Mouse (Mus musculus) gastrocnemius, postnatal 10 days (tissue): Measurements from ENCODE around the gene Clpsl2. TPM values are rescaled to one million over a fixed set of nuclear protein-coding genes. Genes with fewer than 3 reads are reported as not detected.
A peak's percentile ranks its signal among the peaks of the same experiment; 100 is the strongest.
"Not testable (repeated sequence)": the region's sequence is repeated elsewhere in the genome, so short reads cannot be mapped to it uniquely, and the experiment has no call there.

Experiments used
- DNase-seq: peaks from one replicate; pipeline ENCODE4 v3.0.0; 2021; ENCODE audit warnings: mixed read lengths
- total RNA-seq, 2 experiments: library from RNA; stranded (reverse); gene quantifications; 2 replicates each; pipeline ENCODE4 v1.2.3; 2021

Gene Clpsl2
- total RNA-seq, 2 experiments from 2014 or later: not detected

DNA sequence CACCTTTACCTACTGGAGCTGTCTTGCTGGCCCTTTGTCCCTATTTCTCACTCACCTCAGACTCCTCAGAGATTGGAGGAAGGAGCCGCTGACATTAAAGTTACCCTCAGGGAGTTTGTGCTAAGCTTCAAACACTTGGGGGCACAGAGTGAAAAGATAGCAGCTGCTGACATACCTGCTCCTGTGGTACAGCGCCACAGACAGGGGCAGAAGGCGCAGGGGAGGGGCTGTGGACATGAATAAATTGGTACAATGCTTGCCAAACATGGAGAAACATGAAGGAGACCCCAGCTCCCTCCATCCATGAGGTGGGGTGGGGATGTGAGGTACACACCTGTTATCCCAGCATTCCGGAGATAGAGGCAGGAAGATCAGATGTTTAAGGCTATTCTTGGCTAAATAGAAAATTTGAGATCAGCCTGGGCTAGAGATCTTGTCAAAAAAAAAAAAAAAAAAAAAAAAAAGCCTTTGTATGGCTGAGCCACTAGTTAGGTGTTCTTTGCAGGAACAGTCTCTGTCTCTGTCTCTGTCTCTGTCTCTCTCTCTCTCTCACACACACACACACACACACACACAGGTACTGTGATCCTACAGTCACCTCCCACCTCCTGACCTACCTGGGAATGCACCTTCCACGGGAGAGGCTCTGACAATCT, 28.0 kb upstream of the Clpsl2 start:
- DNase-seq: no peak

DNA sequence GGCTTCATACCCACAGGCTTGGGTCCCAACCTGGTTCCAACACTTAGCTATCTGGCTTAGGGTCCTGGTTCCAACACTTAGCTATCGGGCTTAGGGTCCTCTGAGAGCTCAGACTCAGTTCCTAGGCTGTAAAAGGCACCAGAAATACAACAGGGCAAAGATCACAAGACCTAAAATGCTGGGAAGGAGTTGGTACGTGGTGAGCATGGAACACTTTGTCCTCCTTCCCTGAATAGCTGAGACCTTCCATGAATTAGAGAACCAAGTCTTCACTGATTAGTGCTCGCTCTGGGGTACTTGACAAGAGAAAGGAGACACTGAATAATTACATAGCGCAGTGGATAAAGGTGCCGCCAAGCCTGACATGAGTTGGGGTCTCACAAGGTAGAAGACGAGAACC, 27.3 kb upstream of the Clpsl2 start:
- DNase-seq: no peak

DNA sequence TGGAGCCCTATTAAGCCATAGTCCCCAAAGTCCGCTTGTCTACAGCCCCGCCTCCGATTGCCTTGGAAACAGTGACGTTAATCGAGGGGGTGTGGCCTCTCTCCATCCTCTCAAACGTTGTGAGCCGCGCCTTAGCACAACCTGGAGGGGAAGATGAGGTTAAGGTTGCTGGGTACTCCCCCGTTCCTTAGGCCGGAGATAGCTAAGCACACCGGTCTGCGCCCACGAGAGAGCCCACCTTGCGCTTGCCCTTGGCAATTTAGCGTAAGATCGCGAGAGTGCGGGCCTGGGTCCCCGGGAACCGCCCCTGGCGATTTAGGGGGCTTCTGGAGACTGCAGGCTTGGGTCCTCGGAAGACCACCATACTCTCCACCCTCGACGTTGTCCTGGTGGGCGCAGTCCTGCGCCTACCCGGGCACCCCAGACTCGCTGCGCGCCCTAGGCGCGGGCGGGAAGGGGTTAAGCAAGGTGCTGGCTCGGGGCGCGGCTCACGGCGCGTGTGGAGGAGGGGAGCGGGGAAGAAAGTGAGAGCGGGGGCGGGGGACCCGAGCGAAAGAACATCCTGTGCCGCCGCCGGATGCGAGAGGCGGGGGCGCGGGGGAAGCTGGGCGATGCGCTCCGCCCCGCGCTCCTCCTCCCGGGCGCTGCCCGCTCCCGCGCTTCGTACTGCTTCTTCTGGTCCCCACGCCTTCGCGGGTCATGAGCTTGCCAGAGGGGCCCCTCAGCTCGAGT, 26.4 kb upstream of the Clpsl2 start:
- DNase-seq: peak; percentile 76

DNA sequence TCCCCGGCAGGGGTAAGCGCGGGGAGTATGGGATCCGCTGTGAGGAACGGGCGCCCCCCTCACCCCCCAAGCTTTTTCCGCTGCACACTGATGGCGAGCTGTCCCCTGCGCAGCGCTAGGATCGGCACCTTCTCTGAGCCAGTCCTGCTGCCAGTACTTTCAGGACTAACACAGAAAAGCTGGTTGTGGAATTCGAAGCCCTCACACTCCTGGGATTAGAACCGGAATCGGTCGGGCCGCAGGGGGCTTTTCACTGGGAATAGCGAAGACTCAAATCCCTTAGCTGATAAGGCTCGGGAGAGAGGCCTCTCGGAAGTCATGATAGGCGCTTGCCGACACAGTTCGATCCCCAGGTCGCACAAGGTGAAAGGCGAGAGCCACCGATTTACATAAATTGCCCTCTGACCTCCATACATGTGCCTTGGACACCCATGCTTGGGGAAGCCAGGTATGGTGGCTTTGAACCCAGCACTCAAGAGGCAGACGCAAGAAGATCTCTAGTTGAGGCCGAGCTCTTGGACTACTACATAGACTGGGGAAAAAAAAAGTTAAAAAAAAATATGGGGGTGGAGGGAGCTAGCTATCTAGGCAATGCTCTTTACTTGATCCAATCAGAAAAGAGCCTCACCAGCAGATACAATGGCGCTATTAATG, 25.7 kb upstream of the Clpsl2 start:
- no peak for DNase-seq

DNA sequence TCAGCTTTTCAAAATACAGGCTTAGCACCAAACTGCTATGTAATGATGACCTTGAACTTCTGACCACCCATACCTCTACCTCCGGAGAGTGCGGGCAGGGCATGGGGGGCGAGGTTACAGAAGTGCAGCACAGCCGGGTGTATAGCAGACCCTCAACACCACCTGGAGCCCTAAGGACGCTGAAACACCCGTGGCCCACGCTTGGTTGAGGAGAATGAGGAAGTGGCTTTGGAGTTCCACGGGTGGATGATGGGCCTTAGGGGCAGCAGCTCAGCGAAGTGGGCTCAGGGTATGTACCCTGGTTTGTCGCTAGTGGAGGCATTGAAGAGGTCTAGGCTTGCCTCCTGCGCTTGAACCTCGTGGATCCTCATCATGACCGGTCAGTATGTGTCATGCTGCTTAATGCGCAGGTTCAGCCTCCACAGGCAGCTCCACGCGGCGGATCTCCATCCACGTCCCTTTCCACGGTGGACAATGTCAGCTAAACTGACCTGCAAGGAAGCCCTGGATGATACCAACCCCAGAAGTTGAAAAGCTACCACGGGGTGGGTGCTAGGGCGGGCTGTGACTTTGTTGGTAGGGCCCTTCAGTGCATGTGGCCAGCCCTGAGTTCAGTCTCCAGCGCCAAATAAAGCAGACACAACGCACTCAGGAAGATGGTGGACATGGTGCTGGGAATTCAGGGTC, 25.1 kb upstream of the Clpsl2 start:
- no peak for DNase-seq

DNA sequence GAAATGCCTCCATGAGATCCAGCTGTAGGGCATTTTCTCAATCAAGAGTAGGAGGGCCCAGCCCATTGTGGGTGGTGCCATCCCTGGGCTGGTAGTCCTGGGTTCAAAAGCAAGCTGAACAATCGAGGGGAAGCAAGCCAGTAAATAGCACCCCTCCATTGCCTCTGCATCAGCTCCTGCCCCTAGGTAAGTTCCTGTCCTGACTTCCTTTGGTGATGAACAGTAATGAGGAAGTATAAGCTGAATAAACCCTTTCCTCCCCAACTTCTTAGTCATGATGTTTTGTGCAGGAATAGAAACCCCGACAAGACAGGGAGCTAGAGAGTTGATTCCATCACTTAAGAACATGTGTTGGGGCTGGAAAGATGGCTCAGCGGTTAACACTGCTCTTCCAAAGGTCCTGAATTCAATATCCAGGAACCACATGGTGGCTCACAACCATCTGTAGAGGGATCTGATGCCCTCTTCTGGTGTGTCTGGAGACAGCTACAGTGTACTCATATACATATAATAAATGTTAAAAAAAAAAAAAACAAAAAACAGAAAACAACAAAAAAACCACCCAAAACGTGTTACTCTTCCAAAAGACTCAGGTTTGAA, 24.3 kb upstream of the Clpsl2 start:
- DNase-seq: no peak

DNA sequence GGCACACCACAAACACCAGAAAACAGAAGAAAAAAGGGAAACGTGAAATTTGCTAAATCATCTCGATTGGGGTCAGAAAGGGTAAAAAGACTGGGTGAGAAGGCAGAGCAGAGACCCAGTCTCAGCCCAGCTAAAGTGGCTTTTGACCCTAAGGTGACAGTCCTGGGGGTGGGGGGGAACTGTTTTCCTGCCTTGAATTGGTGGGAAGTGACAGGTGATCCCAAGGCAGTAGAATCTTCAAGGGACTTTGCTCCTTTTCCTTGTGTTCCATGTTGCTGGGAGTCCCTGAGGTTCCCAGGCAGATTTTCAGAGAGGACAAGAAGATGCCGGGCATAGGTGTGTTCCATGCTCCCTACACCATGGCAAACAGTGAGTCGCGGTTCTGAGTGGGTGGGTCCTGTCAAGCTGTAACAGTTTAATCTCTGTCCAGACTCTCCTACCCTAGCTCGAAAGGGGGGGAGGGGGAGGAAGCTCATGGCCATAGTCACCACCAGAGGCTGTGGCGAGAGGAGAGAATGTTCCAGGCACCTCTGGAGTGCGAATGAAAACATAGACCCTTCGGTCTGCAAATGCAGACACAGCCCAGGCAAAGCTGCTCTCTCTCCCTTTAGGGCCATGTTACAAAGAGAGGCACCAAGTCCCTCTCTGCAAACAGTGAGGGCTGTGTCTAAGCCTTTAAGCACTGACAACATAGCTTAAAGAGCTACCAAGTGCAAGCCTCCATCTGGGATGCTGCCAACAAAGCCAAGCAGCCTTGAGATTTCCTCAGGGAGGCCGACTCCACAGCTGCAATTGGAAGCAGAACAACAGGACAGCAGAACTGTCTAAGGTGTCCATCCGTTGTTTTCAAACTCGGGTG, 21.8 kb upstream of the Clpsl2 start:
- peak; percentile 53 for DNase-seq

DNA sequence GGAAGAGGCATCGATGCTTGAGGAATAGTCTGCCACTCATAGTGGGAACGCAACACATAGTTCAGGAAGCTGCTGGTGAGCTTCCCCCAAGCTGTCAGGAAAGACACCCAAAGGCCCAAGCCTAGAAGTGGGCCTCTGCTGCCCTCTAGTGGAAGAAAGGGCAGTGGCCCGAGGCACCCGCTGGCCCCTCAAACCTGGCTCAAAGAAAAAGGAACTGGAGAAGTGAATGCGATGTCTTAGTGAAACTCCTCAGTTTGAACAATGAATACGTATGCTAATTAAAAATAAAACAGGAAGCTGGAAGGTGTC, 21.2 kb upstream of the Clpsl2 start:
- DNase-seq: peak; percentile 88

DNA sequence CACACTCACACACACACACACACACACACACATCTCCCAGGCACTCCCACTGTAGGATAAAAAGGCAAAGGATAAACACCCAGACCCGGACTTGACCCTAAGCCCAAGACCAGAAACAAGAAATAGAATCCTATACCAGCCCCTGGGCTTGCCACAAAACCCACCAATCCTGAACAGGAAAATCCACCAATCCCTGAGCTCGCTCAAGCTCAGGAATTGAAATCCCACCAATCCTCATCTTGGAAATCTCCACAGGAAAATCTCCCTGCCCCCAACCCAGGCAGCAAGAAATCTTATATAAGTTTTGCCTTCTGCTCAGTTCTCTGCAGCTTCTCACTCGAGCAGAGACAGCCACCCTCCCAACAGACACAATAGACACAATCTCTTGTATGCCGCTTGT, 20.1 kb upstream of the Clpsl2 start:
- no peak for DNase-seq

DNA sequence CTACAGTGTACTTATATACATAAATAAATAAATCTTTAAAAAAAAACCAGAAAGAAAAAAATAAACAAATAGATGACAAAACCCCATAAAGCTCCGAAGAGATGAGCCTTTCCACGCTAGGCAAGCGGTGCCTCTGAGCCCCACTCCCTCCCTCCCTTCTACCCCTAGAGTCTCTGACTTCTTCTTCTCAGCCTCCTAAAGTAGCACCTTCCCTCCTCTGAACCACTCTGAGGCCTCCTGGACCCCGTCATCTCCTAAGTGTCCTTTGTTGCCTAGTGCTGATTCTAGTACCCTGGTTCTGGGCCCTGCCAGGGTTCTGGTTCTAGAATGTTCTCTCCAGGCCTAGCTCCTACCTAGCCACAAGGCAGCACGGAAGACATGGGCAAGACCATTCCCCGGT, 18.7 kb upstream of the Clpsl2 start, which contains the start of gene Armc12:
Armc12 (plus strand) TSS at position 301 of the 400 bp plus-strand sequence.
- no peak for DNase-seq

DNA sequence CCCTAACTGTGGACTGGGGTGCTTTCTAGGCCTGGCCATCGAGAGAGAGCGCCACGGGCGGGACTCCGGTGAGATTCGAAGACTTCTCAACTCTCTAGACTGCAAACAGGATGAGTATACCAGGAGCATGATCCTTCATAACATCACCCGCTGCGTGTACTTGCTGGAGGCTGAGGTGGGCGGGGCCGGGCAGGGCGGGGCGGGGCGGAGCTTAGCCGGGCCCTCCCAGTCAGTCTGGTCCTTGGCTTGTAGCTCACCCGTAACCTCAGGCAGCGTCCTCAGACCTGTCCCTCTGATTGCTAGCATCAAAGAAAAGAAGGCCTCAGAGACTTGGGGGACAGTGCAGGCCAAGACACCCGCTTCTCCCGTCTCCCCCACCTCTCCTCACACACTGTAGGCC, 17.3 kb upstream of the Clpsl2 start:
- no peak for DNase-seq

DNA sequence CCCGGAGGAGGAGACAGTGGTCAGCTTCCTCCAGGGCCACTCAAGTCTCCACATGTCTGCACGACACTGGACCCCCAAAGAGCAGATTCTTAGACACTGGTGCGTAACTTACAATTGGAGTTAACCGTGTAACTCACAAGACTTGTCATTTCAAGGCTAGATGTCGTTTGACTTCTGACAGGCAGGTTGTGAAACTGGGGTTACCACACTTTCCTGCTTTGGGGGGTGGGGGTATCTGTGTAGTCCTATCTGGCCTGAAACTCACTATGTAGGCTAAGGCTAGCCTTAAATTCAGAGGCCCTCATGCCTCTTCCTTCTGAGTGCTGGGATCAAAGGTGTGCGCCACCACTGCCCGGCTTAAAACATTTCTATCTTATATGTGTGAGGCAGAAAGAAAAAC, 16.7 kb upstream of the Clpsl2 start:
- DNase-seq: no peak

DNA sequence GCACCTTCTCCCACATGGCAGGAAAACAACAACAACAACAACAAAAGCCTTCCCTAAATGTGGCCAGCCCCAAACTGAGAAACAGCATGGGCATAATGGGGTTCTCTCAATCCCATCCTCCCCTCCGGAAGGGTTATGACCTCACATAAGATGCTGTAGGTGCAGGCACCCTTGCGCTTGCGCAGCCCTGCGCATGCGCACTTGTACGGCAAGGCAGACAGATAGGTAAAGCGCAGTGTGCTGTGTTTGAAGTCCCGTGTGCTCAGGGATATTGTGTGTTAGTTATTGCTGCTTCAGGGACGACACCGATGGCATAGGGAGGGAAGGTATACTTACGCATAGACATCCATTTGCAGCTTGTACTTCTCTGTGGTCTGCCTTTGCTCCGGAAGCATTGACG, 15.9 kb upstream of the Clpsl2 start:
- no peak for DNase-seq

DNA sequence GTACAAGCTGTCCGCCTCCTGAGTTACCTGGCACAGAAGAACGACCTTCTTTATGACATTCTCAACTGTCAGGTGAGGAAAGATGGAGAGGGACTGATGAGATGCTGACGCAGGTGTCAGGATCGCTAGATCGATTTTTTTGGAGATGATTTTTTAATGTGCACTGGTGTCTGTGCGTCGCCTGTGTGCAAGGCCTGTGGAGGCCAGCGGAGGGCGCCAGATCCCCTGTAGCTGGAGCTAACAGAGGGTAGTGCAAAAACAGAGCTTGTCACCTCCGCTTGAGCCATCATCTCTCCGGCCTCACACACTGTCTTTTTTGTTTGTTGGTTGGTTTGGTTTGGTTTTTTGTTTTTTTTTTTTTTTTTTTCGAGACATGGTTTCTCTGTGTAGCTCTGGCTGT, 11.3 kb upstream of the Clpsl2 start:
- no peak for DNase-seq

DNA sequence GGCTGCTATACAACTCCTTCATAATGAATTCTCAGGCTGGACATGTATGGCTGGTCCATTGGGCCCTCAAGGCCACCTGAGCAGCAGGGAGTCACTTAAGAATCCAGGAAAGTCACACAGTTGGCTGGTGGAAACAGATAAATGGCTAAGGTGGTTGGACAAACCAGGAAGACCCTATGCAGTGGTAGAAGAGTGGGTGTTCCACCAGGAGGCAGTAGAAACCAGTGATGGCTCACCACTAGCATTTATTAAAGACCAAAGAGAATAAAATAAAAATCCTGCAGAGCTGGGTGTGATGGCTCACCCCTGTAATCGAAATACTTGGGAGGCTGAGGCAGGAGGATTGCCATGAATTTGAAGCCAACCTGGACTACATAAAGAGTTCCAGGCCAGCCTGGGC, 2.3 kb upstream of the Clpsl2 start:
- DNase-seq: no peak

DNA sequence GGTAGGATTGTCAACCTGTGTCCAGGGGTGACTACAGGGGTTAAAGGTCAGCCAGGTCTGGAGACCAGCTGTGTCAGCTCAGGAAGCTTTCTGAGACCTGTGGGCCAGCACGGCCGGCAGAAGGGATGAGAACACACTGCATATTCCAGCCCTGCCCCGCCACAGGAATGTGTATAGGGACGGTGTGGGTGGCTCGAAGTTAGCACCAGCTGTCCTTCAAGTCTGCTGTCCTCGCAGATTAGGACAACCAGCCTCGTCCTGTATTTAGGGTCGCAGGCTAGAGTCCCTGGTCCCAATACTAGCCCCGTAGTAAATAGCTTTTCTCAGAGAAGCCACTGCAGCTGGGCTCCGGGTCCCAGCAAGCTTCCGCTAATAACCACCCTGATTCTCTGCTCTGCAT, 661 bp upstream of the Clpsl2 start:
- DNase-seq: no peak

DNA sequence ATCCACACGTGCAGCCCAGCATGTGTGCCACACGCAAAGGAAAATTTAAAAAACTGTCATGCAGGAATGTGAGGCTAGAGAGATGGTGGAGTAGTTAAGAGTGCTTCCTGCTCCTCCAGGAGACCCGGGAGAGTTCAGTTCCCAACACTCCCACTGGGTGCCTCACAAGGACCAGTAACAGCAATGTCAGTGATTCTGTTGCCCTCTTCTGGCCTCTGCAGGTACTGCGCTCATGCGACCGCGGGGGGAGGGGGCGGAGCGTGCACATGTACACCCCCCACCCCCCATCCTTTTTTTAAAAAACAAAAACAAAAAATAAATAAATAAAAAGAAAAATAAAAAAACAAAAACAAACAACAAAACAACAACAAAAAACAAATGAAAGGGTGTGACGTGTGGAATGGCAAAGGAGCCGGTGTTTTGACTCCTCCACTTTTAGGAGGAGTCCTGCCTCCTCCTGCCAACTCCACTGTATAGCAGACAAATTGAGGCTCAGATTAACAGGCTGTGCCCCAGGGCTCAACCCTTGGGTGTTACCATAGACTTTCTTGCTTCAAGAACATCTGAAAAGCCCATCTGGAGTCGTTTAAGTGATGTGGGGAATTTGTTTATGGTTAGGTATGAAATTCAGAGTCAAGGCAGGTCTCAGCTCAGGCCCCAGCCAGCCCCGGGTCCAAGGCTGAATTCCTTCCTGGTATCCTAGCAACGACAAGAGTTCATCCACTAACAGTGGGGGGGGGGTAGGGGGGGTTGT, 4.0 kb downstream of the Clpsl2 start:
- DNase-seq: peak; percentile 68

DNA sequence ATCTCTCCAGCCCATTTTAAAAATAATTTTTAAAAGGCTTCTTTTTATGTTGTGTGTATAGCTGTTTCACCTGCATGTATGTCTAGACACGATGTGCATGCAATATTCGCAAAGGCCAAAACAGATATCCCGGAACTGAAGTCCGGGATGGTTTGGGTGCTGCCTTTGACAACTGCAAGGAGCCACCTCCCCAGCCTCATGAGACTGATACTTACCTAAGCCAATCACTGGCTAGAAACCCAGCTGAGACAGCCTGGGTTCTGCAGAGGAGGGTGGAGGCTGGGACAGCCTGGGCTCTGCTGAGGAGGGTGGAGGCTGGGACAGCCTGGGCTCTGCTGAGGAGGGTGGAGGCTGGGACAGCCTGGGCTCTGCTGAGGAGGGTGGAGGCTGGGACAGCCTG, 4.8 kb downstream of the Clpsl2 start:
- DNase-seq: not testable (repeated sequence)

DNA sequence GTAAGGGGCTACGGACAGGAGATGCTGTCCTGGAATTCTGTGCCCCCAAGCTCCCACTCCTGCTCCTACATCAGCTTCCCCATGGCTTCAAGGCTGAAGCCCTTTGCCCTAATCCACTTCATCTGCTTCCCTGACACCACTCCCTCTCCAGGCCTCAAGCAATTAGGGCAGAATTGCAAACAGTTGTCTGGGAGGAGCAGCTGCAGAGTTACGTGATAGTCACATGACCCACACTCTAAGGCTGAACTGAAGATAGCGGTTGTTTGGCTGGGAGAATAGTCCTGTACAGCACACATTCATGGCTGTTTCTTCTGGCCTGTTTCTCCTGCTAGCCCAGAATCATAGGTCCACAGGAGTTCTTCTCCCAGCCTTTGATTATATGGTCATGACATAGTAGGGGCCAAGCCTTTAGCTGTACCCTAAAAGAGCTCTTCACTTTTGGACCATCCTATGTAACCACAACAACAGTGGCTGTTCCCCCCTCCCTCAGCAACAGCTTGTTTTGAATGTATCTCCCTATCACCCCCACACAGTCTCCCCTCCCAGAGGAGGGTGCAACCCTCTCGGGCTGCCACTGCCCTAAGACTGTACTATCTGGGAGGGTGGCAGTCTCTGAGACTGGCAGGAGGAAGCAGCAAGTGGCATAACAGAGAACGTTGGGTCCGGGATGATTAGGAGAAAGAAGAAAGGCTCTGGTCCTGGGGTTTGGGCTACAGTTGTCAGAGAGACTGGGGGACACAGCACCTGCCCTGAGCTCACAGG, 7.6 kb downstream of the Clpsl2 start:
- DNase-seq: no peak

DNA sequence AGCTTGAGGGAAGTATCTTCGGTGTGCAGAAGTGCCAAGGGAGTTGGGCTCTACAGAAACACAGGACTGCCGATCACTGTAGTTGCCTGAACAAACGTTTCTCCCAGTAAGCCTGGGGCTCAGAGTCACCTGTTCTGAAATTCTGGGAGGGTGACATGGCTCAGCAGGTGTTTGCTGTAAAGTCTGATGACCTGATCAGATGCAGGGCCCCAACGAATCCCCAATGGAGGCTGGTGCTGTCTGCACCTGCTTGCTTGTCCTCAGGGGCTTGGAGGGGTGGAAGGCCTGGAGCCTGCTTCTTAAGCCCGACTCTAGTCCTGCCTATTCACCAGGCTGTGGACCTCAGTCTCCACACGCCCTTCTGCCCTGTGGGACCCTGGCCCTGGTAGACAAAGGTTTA, 8.6 kb downstream of the Clpsl2 start:
- no peak for DNase-seq
